Mouse (Mus musculus): ENCODE data around the gene Mpg. TPM values are rescaled to one million over a fixed set of nuclear protein-coding genes. Genes with fewer than 3 reads are reported as not detected.

Gene Mpg
- total and polyA plus RNA-seq, 3 experiments: 39.1 to 40.3 (median 39.6) TPM

DNA sequence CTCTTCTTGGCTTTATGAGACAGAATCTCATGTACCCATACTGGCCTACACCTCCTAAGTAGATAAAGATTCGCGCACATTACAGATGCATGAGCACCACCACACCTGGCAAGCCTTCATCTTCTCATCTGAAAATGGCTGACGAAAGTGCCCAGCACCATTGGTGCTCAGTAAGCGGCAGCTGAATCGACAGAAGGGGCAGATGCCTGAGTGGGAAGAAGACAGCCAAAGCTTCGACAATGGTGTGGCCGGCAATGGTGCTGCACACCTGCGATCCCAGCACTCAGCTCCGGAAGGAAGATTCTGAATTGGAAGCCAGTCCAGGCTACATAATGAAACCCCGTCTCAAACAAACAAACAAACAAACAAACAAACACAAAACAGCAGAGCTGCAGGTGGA is 7.0 kb upstream of the Mpg start:
- no peak for TF ChIP-seq SMC3 (IDR thresholded peaks at IDR 0.05; ENCODE audit: low read depth, low read length)
- no peak for TF ChIP-seq MEF2A (IDR thresholded peaks at IDR 0.05; ENCODE audit: borderline replicate concordance, low read depth, low read length)
- TF ChIP-seq MXI1 (IDR thresholded peaks at IDR 0.05; ENCODE audit: low read depth, low read length): no peak
- TF ChIP-seq ETS1 (conservative IDR thresholded peaks at IDR 0.05; ENCODE audit: low read depth, low read length): no peak
- TF ChIP-seq ZNF384 (IDR thresholded peaks at IDR 0.05; ENCODE audit: low read depth, low read length): no peak
- no peak for TF ChIP-seq MYC (IDR thresholded peaks at IDR 0.05; ENCODE audit: low read depth, low read length)
- TF ChIP-seq NELFE (IDR thresholded peaks at IDR 0.05; ENCODE audit: low read depth, low read length): no peak
- TF ChIP-seq POLR2AphosphoS2 (IDR thresholded peaks at IDR 0.05; ENCODE audit: low read depth, low read length): no peak
- TF ChIP-seq NRF1 (IDR thresholded peaks at IDR 0.05; ENCODE audit: low read depth, low read length): no peak
- no peak for TF ChIP-seq ZC3H11A (IDR thresholded peaks at IDR 0.05; ENCODE audit: low read depth, low read length)
- no peak for TF ChIP-seq TCF12 (IDR thresholded peaks at IDR 0.05; ENCODE audit: low read depth, low read length)
- no peak for TF ChIP-seq SIN3A (IDR thresholded peaks at IDR 0.05; ENCODE audit: low read length)
- TF ChIP-seq KAT2A (IDR thresholded peaks at IDR 0.05; ENCODE audit: insufficient replicate concordance, low read length): no peak
- no peak for TF ChIP-seq JUN (IDR thresholded peaks at IDR 0.05; ENCODE audit: insufficient read depth, low read depth, low read length)
- no peak for TF ChIP-seq CTCF (conservative IDR thresholded peaks at IDR 0.05 in 1 of 2, IDR thresholded peaks at IDR 0.05 in 1 of 2; ENCODE audit: low read depth in 2 of 2, low read length in 2 of 2)
- no peak for TF ChIP-seq JUND (conservative IDR thresholded peaks at IDR 0.05; ENCODE audit: low read depth, low read length)
- TF ChIP-seq IRF4 (IDR thresholded peaks at IDR 0.05; ENCODE audit: low read depth, low read length): no peak
- no peak for TF ChIP-seq USF1 (IDR thresholded peaks at IDR 0.05; ENCODE audit: low read depth, low read length)
- no peak for TF ChIP-seq E2F4 (IDR thresholded peaks at IDR 0.05; ENCODE audit: insufficient replicate concordance, low read depth, low read length)
- Histone ChIP-seq H3K4me2 (ENCODE audit: insufficient read depth, low read depth, poor library complexity, severe bottlenecking) (no peak overlapping the region), H3K27ac (ENCODE audit: insufficient read depth, low read depth) (no peak overlapping the region), H3K36me3 (replicated peaks in 1 of 2; ENCODE audit: control insufficient read depth in 1 of 2, insufficient read depth in 1 of 2, low read length in 1 of 2) (peaks cover 16 to 47% of the 10 kb centered on the region in 2 experiments), H3K79me2 (replicated peaks; ENCODE audit: control insufficient read depth, extremely low read depth, insufficient read depth, poor library complexity, severe bottlenecking) (no peaks in the 10 kb centered on the region), H3K27me3 (replicated peaks) (peaks cover 9% of the 10 kb centered on the region), H3K9ac (ENCODE audit: insufficient read depth, low read depth) (no peak overlapping the region), H3K9me3 (replicated peaks; ENCODE audit: low read length) (peaks cover 3% of the 10 kb centered on the region), H3K4me1 (ENCODE audit: control insufficient read depth in 1 of 2, insufficient read depth in 2 of 2) (peaks cover 12 to 58% of the 10 kb centered on the region in 2 experiments), H3K4me3 (replicated peaks in 1 of 3; ENCODE audit: low read depth in 2 of 3, low read length in 2 of 3, poor library complexity in 1 of 3) (no peak overlapping the region)
- in situ Hi-C loops (cut with MboI; ENCODE audit: low pct_ligation_motif_present, low pct_unique_long_range_greater_than_20kb, low sequenced_read_pairs) (no loop called here), dilution Hi-C loops (cut with MboI; ENCODE audit: extremely low pct_ligation_motif_present, extremely low pct_unique_long_range_greater_than_20kb, low sequenced_read_pairs) (no loop called here)
- no peak for DNase-seq (ENCODE audit: extremely low read depth)

- in situ Hi-C loops (cut with MboI; ENCODE audit: low pct_ligation_motif_present, low pct_unique_long_range_greater_than_20kb, low sequenced_read_pairs) (no loop called here), dilution Hi-C loops (cut with MboI; ENCODE audit: extremely low pct_ligation_motif_present, extremely low pct_unique_long_range_greater_than_20kb, low sequenced_read_pairs) (no loop called here)
- TF ChIP-seq MAZ (IDR thresholded peaks at IDR 0.05; ENCODE audit: low read depth, low read length) (no peak), ZMIZ1 (IDR thresholded peaks at IDR 0.05; ENCODE audit: low read depth, low read length) (no peak), TCF12 (IDR thresholded peaks at IDR 0.05; ENCODE audit: low read depth, low read length) (no peak), ZC3H11A (IDR thresholded peaks at IDR 0.05; ENCODE audit: low read depth, low read length) (no peak), MAX (IDR thresholded peaks at IDR 0.05; ENCODE audit: low read length) (no peak), SMC3 (IDR thresholded peaks at IDR 0.05; ENCODE audit: low read depth, low read length) (no peak), POLR2AphosphoS2 (IDR thresholded peaks at IDR 0.05; ENCODE audit: low read depth, low read length) (no peak), NELFE (IDR thresholded peaks at IDR 0.05; ENCODE audit: low read depth, low read length) (no peak), USF1 (IDR thresholded peaks at IDR 0.05; ENCODE audit: low read depth, low read length) (no peak), HCFC1 (IDR thresholded peaks at IDR 0.05; ENCODE audit: low read depth, low read length) (no peak), GABPA (IDR thresholded peaks at IDR 0.05; ENCODE audit: insufficient replicate concordance, low read depth, low read length) (no peak), MAFK (IDR thresholded peaks at IDR 0.05; ENCODE audit: insufficient replicate concordance, low read length) (no peak), TBP (conservative IDR thresholded peaks at IDR 0.05; ENCODE audit: low read depth, low read length) (no peak), SIN3A (IDR thresholded peaks at IDR 0.05; ENCODE audit: low read length) (no peak), NRF1 (IDR thresholded peaks at IDR 0.05; ENCODE audit: low read depth, low read length) (no peak), MYC (IDR thresholded peaks at IDR 0.05; ENCODE audit: low read depth, low read length) (no peak), CHD2 (IDR thresholded peaks at IDR 0.05; ENCODE audit: low read length) (no peak), RCOR1 (conservative IDR thresholded peaks at IDR 0.05; ENCODE audit: low read depth, low read length) (no peak)
- Histone ChIP-seq H3K4me2 (ENCODE audit: insufficient read depth, low read depth, poor library complexity, severe bottlenecking) (peak overlapping the region; percentile 89), H3K4me3 (replicated peaks in 1 of 3; ENCODE audit: low read depth in 2 of 3, low read length in 2 of 3, poor library complexity in 1 of 3) (peak overlapping the region; percentile 67 to 77 (median 71)), H3K27me3 (replicated peaks) (peaks cover 19% of the 10 kb centered on the region), H3K79me2 (replicated peaks; ENCODE audit: control insufficient read depth, extremely low read depth, insufficient read depth, poor library complexity, severe bottlenecking) (no peaks in the 10 kb centered on the region), H3K9me3 (replicated peaks; ENCODE audit: low read length) (peaks cover 3% of the 10 kb centered on the region), H3K36me3 (replicated peaks in 1 of 2; ENCODE audit: control insufficient read depth in 1 of 2, insufficient read depth in 1 of 2, low read length in 1 of 2) (peaks cover 4 to 33% of the 10 kb centered on the region in 2 experiments), H3K9ac (ENCODE audit: insufficient read depth, low read depth) (no peak overlapping the region; the same call in 1 of the 2 replicates), H3K27ac (ENCODE audit: insufficient read depth, low read depth) (no peak overlapping the region), H3K4me1 (ENCODE audit: control insufficient read depth in 1 of 2, insufficient read depth in 2 of 2) (peaks cover 12 to 69% of the 10 kb centered on the region in 2 experiments)
- peak; percentile 47 for DNase-seq (ENCODE audit: extremely low read depth)
Observed at GRCm38 (mm10) chr11:32220607-32221224, 5.6 kb upstream of the Mpg start.

All from CH12.LX (cell line).